In the genomic region with DNA sequence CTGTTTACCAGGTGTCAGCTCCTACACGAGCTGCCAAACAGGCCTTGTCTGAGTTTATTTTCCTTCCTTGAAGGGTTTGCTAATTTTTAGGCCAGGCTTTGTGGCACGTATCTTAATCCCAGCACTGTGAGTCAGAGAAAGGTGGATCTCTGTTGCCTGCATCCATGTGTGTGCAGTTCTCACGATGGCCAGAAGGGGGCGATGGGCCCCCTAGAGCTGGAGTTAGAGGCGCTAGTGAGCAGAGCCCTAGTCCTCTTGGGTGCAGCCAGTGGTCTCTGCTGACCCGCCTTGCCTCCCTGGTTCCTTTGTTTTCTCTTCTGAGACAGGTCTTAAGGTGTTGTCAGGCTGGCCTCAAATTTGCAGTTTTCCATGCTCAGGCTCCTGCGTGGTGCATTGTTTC, we compare ENCODE assay signal across 11 mouse cellular contexts. TPM values are rescaled to one million over a fixed set of nuclear protein-coding genes. Genes with fewer than 3 reads are reported as not detected.
DNase-seq lines count a peak whose midpoint lies in the region; ATAC-seq and TF ChIP-seq lines count a peak whose summit lies in the region.
"Had no signal": no experiment of that assay in that cellular context is flagged by ENCODE, and none has a peak within 500 bp of the region (broad histone marks: within the 10 kb centered on the region; RNA-seq: fewer than 3 reads in every experiment).

No protein-coding gene starts in this region.

- H3K4me1 ChIP-seq in heart, adult 2 months (ENCODE audit: control insufficient read depth, insufficient read depth, low read length), result peaks cover 3% of the 10 kb centered on the region
- peaks cover 6% of the 10 kb centered on the region; the same call in 1 of the 2 replicates for H3K4me1 ChIP-seq in heart, embryonic 11.5 days (ENCODE audit: control insufficient read depth, insufficient read depth, low read length)
- H3K4me1 ChIP-seq in hindbrain, embryonic 10.5 days (replicated peaks), result peaks cover 32% of the 10 kb centered on the region

- intact Hi-C loops in heart, adult 2 months (cut with DNase I), result no loop called here
- intact Hi-C loops in left cerebral cortex, postnatal 14 days (cut with DNase I), result no loop called here

- no peak overlapping the region for H3K4me2 ChIP-seq in heart, embryonic 11.5 days

- no peak for TF ChIP-seq EP300 in heart, adult 2 months (IDR thresholded peaks at IDR 0.05; ENCODE audit: insufficient read depth, low read depth, low read length)

- no peak for DNase-seq in heart, adult 2 months
- peak; percentile 29 for DNase-seq in right cerebral cortex, postnatal 14 days
- no peak for DNase-seq in right cerebral cortex, postnatal 36 days (ENCODE audit: low spot score in 2 of 2)
- DNase-seq in brain, embryonic 14.5 days (ENCODE audit: low read depth), result no peak
- DNase-seq in testis, postnatal 10 days (ENCODE audit: low spot score), result peak; percentile 65
- no peak for DNase-seq in left cerebral cortex, postnatal 14 days (ENCODE audit: low spot score in 2 of 2)
- DNase-seq in hindbrain, embryonic 10.5 days (ENCODE audit: low spot score), result no peak
- DNase-seq: cerebellum, adult 11-12 months had no signal

- 60% methylated on average over 7 of the region's 7 CpGs for WGBS in heart, adult 2 months
- whole genome bisulfite sequencing in heart, embryonic 11.5 days (ENCODE audit: insufficient replicate concordance), result 59% methylated on average over 7 of the region's 7 CpGs
- WGBS in hindbrain, embryonic 10.5 days, result 68% methylated on average over 7 of the region's 7 CpGs

- no peaks in the 10 kb centered on the region for H3K9me3 ChIP-seq in heart, embryonic 11.5 days (replicated peaks; ENCODE audit: control insufficient read depth, low read length)
- H3K9me3 ChIP-seq in hindbrain, embryonic 10.5 days, result no peaks in the 10 kb centered on the region

- TF ChIP-seq CTCF in heart, adult 2 months (IDR thresholded peaks at IDR 0.05), result peak; percentile 61
- TF ChIP-seq CTCF in brain, embryonic 14.5 days (IDR thresholded peaks at IDR 0.05; ENCODE audit: borderline replicate concordance, extremely low read depth, insufficient read depth, insufficient read length), result peak; percentile 63

- H3K27ac ChIP-seq in heart, adult 2 months, result no peak overlapping the region
- no peak overlapping the region for H3K27ac ChIP-seq in heart, embryonic 11.5 days (ENCODE audit: low read depth, low read length)
- H3K27ac ChIP-seq in hindbrain, embryonic 10.5 days, result no peak overlapping the region

- no peak for TF ChIP-seq POLR2A in heart, adult 2 months (IDR thresholded peaks at IDR 0.05; ENCODE audit: insufficient read depth, low read depth, low read length)
- TF ChIP-seq POLR2A in brain, embryonic 14.5 days (IDR thresholded peaks at IDR 0.05; ENCODE audit: borderline replicate concordance, extremely low read depth, insufficient read depth, insufficient read length, poor library complexity, severe bottlenecking), result no peak

- no peak for ATAC-seq in heart, embryonic 11.5 days (replicated peaks; ENCODE audit: insufficient number of reproducible peaks, low FRiP score, low TSS enrichment)
- ATAC-seq: forebrain, embryonic 16.5 days; Patski had no signal

- no peaks in the 10 kb centered on the region for H3K79me2 ChIP-seq in heart, adult 2 months (replicated peaks; ENCODE audit: control insufficient read depth, insufficient read depth, low read length)

- H3K36me3 ChIP-seq in heart, adult 2 months (ENCODE audit: control insufficient read depth, insufficient read depth, low read length), result no peaks in the 10 kb centered on the region
- peaks cover 23% of the 10 kb centered on the region for H3K36me3 ChIP-seq in heart, embryonic 11.5 days (ENCODE audit: control insufficient read depth, insufficient read depth, low read length)
- H3K36me3 ChIP-seq in hindbrain, embryonic 10.5 days, result peaks cover 70% of the 10 kb centered on the region

- no peaks in the 10 kb centered on the region for H3K27me3 ChIP-seq in heart, adult 2 months (ENCODE audit: control insufficient read depth, insufficient read depth, low read length)
- H3K27me3 ChIP-seq in heart, embryonic 11.5 days (ENCODE audit: control insufficient read depth, insufficient read depth, low read length), result no peaks in the 10 kb centered on the region
- H3K27me3 ChIP-seq in hindbrain, embryonic 10.5 days (ENCODE audit: insufficient read depth, poor library complexity, severe bottlenecking), result no peaks in the 10 kb centered on the region
- H3K27me3 ChIP-seq: Patski had no signal

- H3K9ac ChIP-seq in heart, adult 2 months (ENCODE audit: low read depth, low read length), result no peak overlapping the region
- H3K9ac ChIP-seq in heart, embryonic 11.5 days (ENCODE audit: low read depth, low read length), result no peak overlapping the region

- H3K4me3 ChIP-seq in heart, adult 2 months, result no peak overlapping the region
- H3K4me3 ChIP-seq in heart, embryonic 11.5 days (ENCODE audit: low read depth, low read length), result no peak overlapping the region
- no peak overlapping the region; the same call in 1 of the 2 replicates for H3K4me3 ChIP-seq in hindbrain, embryonic 10.5 days

RNA-seq across cellular contexts. Expression of a gene that starts 3.6 kb away (rescaled TPM):
- 10 to 100 TPM; 11.3 to 15.5 TPM for total RNA-seq in heart, adult 2 months (2021)
- polyA plus RNA-seq in heart, adult 2 months (2012; rRNA removed), result 15.2 and 17.0 TPM in 2 replicates
- 30.9 and 31.1 TPM in 2 replicates for polyA plus RNA-seq in heart, embryonic 11.5 days (2014; fragmentation: Nextera tagmentation; extraction: Ambion mirVana)
- 69.5 and 86.1 TPM in 2 replicates for polyA plus RNA-seq in brain, embryonic 14.5 days (2012; rRNA removed)
- 10 to 100 TPM; 51.1 to 51.2 TPM for total RNA-seq in left cerebral cortex, postnatal 14 days (2021)
- polyA plus RNA-seq in hindbrain, embryonic 10.5 days (2016; fragmentation: Nextera tagmentation; extraction: Ambion mirVana), result 85.4 and 106 TPM in 2 replicates

RNA-seq across cellular contexts. Expression of a gene that starts 13.5 kb away (rescaled TPM):
- 10 to 100 TPM; 84.5 to 90.1 TPM for total RNA-seq in heart, adult 2 months (2021)
- polyA plus RNA-seq in heart, adult 2 months (2012; rRNA removed), result 158 and 161 TPM in 2 replicates
- polyA plus RNA-seq in heart, embryonic 11.5 days (2014; fragmentation: Nextera tagmentation; extraction: Ambion mirVana), result 130 and 159 TPM in 2 replicates
- 326 and 369 TPM in 2 replicates for polyA plus RNA-seq in brain, embryonic 14.5 days (2012; rRNA removed)
- total RNA-seq in left cerebral cortex, postnatal 14 days (2021), result 100 to 1,000 TPM; 178 to 186 TPM
- 276 and 320 TPM in 2 replicates for polyA plus RNA-seq in hindbrain, embryonic 10.5 days (2016; fragmentation: Nextera tagmentation; extraction: Ambion mirVana)

RNA-seq across cellular contexts. Expression of a gene that starts 25.2 kb away (rescaled TPM):
- under 1 TPM; 0.36 to 0.70 TPM for total RNA-seq in heart, adult 2 months (2021)
- 0.06 and 0.15 TPM in 2 replicates for polyA plus RNA-seq in heart, adult 2 months (2012; rRNA removed)
- 0.37 and 1.0 TPM in 2 replicates for polyA plus RNA-seq in heart, embryonic 11.5 days (2014; fragmentation: Nextera tagmentation; extraction: Ambion mirVana)
- 0.19 and 0.20 TPM in 2 replicates for polyA plus RNA-seq in brain, embryonic 14.5 days (2012; rRNA removed)
- under 1 TPM; 0.15 to 0.44 TPM for total RNA-seq in left cerebral cortex, postnatal 14 days (2021)
- polyA plus RNA-seq in hindbrain, embryonic 10.5 days (2016; fragmentation: Nextera tagmentation; extraction: Ambion mirVana), result 0.29 and 0.30 TPM in 2 replicates

RNA-seq across cellular contexts. Expression of a gene that starts 32.3 kb away (rescaled TPM):
- total RNA-seq in heart, adult 2 months (2021), result 100 to 1,000 TPM; 115 to 123 TPM
- 89.3 and 116 TPM in 2 replicates for polyA plus RNA-seq in heart, adult 2 months (2012; rRNA removed)
- 153 and 154 TPM in 2 replicates for polyA plus RNA-seq in heart, embryonic 11.5 days (2014; fragmentation: Nextera tagmentation; extraction: Ambion mirVana)
- polyA plus RNA-seq in brain, embryonic 14.5 days (2012; rRNA removed), result 203 and 214 TPM in 2 replicates
- 100 to 1,000 TPM; 116 to 122 TPM for total RNA-seq in left cerebral cortex, postnatal 14 days (2021)
- polyA plus RNA-seq in hindbrain, embryonic 10.5 days (2016; fragmentation: Nextera tagmentation; extraction: Ambion mirVana), result 218 and 261 TPM in 2 replicates

RNA-seq across cellular contexts. Expression of a gene that starts 36.2 kb away (rescaled TPM):
- 10 to 100 TPM; 13.9 to 14.4 TPM for total RNA-seq in heart, adult 2 months (2021)
- 20.5 and 21.9 TPM in 2 replicates for polyA plus RNA-seq in heart, adult 2 months (2012; rRNA removed)
- polyA plus RNA-seq in heart, embryonic 11.5 days (2014; fragmentation: Nextera tagmentation; extraction: Ambion mirVana), result 3.9 and 4.1 TPM in 2 replicates
- 70.0 and 77.9 TPM in 2 replicates for polyA plus RNA-seq in brain, embryonic 14.5 days (2012; rRNA removed)
- 10 to 100 TPM; 70.9 to 76.3 TPM for total RNA-seq in left cerebral cortex, postnatal 14 days (2021)
- polyA plus RNA-seq in hindbrain, embryonic 10.5 days (2016; fragmentation: Nextera tagmentation; extraction: Ambion mirVana), result 16.9 and 26.7 TPM in 2 replicates

Comparison
In these comparisons a context has a peak if more than half of its experiments do, and no peak if none do; other contexts are left out.
1. DNase-seq: peak in right cerebral cortex, postnatal 14 days (single experiment) and testis, postnatal 10 days (single experiment); none in heart, adult 2 months (0 of 2), right cerebral cortex, postnatal 36 days (0 of 2), brain, embryonic 14.5 days (single experiment), left cerebral cortex, postnatal 14 days (0 of 2) and hindbrain, embryonic 10.5 days (single experiment).